Mouse (Mus musculus): ENCODE data around the gene H2afz. TPM values are rescaled to one million over a fixed set of nuclear protein-coding genes. Genes with fewer than 3 reads are reported as not detected.

The H2afz gene
- polyA plus RNA-seq, 1 experiment from 2014 or later: 676 TPM

GRCm38 (mm10) chr3:137867133-137867436 is 2.8 kb downstream of the H2afz start:
- ATAC-seq (no peak), DNase-seq (no peak)
- H3K27me3 ChIP-seq (ENCODE audit: insufficient read depth, low read length): no peaks in the 10 kb centered on the region
- H3K9ac ChIP-seq (replicated peaks): peak overlapping the region; percentile 94
- 6% methylated on average over 2 of the region's 2 CpGs for WGBS (ENCODE audit: insufficient replicate concordance)
- TF ChIP-seq CTCF (IDR thresholded peaks at IDR 0.05; ENCODE audit: low read depth) (no peak), EP300 (IDR thresholded peaks at IDR 0.05; ENCODE audit: low read depth) (no peak)
- peak overlapping the region; percentile 95 for H3K27ac ChIP-seq (ENCODE audit: low read depth)
- H3K9me3 ChIP-seq (ENCODE audit: low read length): no peaks in the 10 kb centered on the region
- H3K4me1 ChIP-seq (ENCODE audit: insufficient read depth): peaks cover 24% of the 10 kb centered on the region
- H3K4me2 ChIP-seq (ENCODE audit: low read depth, low read length): peak overlapping the region; percentile 99
- peak overlapping the region; percentile 73 for H3K4me3 ChIP-seq (ENCODE audit: low read depth, low read length)
- H3K36me3 ChIP-seq (replicated peaks; ENCODE audit: insufficient read depth, low read length): peaks cover 8% of the 10 kb centered on the region

- ATAC-seq (peak; percentile 43), DNase-seq (peak; percentile 76)
- Histone ChIP-seq H3K9ac (replicated peaks) (peak within 1 kb of the TSS; percentile 94), H3K9me3 (ENCODE audit: low read length) (no peaks in the 10 kb centered on the region), H3K4me3 (ENCODE audit: low read depth, low read length) (peak within 1 kb of the TSS; percentile 73), H3K36me3 (replicated peaks; ENCODE audit: insufficient read depth, low read length) (peaks cover 8% of the 10 kb centered on the region), H3K4me2 (ENCODE audit: low read depth, low read length) (peak within 1 kb of the TSS; percentile 99), H3K4me1 (ENCODE audit: insufficient read depth) (peaks cover 24% of the 10 kb centered on the region), H3K27ac (ENCODE audit: low read depth) (peak within 1 kb of the TSS; percentile 95), H3K27me3 (ENCODE audit: insufficient read depth, low read length) (no peaks in the 10 kb centered on the region)
- TF ChIP-seq CTCF (IDR thresholded peaks at IDR 0.05; ENCODE audit: low read depth) (no peak), EP300 (IDR thresholded peaks at IDR 0.05; ENCODE audit: low read depth) (no peak)
- under 1% methylated on average over 84 of the region's 94 CpGs for WGBS (ENCODE audit: insufficient replicate concordance)
Measured at GRCm38 (mm10) chr3:137867437-137868093, 3.3 kb downstream of the H2afz start, which contains the start of gene Dnajb14. Gene Dnajb14 (plus strand): TSS chr3:137867675.

- peak overlapping the region; percentile 94 for H3K9ac ChIP-seq (replicated peaks)
- H3K4me2 ChIP-seq (ENCODE audit: low read depth, low read length): peak overlapping the region; percentile 99
- H3K4me3 ChIP-seq (ENCODE audit: low read depth, low read length): peak overlapping the region; percentile 73
- H3K4me1 ChIP-seq (ENCODE audit: insufficient read depth): peaks cover 23% of the 10 kb centered on the region
- WGBS (ENCODE audit: insufficient replicate concordance): 3% methylated on average over 26 of the region's 26 CpGs
- H3K36me3 ChIP-seq (replicated peaks; ENCODE audit: insufficient read depth, low read length): peaks cover 8% of the 10 kb centered on the region
- ATAC-seq: no peak; the same call in 1 of the 2 replicates
- no peaks in the 10 kb centered on the region for H3K9me3 ChIP-seq (ENCODE audit: low read length)
- no peaks in the 10 kb centered on the region for H3K27me3 ChIP-seq (ENCODE audit: insufficient read depth, low read length)
- peak overlapping the region; percentile 95 for H3K27ac ChIP-seq (ENCODE audit: low read depth)
- no peak for DNase-seq
- TF ChIP-seq CTCF (IDR thresholded peaks at IDR 0.05; ENCODE audit: low read depth): no peak
- no peak for TF ChIP-seq EP300 (IDR thresholded peaks at IDR 0.05; ENCODE audit: low read depth)
Measured at GRCm38 (mm10) chr3:137868094-137868913, 4.0 kb downstream of the H2afz start.

- no peaks in the 10 kb centered on the region for H3K27me3 ChIP-seq (ENCODE audit: insufficient read depth, low read length)
- peaks cover 17% of the 10 kb centered on the region for H3K4me1 ChIP-seq (ENCODE audit: insufficient read depth)
- no peak for DNase-seq
- H3K4me2 ChIP-seq (ENCODE audit: low read depth, low read length): no peak overlapping the region
- no peak for ATAC-seq
- no peak overlapping the region for H3K27ac ChIP-seq (ENCODE audit: low read depth)
- H3K36me3 ChIP-seq (replicated peaks; ENCODE audit: insufficient read depth, low read length): peaks cover 8% of the 10 kb centered on the region
- H3K4me3 ChIP-seq (ENCODE audit: low read depth, low read length): no peak overlapping the region
- H3K9me3 ChIP-seq (ENCODE audit: low read length): no peaks in the 10 kb centered on the region
- no peak overlapping the region for H3K9ac ChIP-seq (replicated peaks)
- TF ChIP-seq CTCF (IDR thresholded peaks at IDR 0.05; ENCODE audit: low read depth) (no peak), EP300 (IDR thresholded peaks at IDR 0.05; ENCODE audit: low read depth) (no peak)
- 92% methylated on average over 9 of the region's 9 CpGs for WGBS (ENCODE audit: insufficient replicate concordance)
Measured at GRCm38 (mm10) chr3:137869395-137869794, 5.1 kb downstream of the H2afz start.

- Histone ChIP-seq H3K9ac (replicated peaks) (no peak overlapping the region), H3K4me1 (ENCODE audit: insufficient read depth) (peaks cover 10% of the 10 kb centered on the region), H3K36me3 (replicated peaks; ENCODE audit: insufficient read depth, low read length) (no peaks in the 10 kb centered on the region), H3K4me3 (ENCODE audit: low read depth, low read length) (no peak overlapping the region), H3K27ac (ENCODE audit: low read depth) (0 out of 2 replicates have a peak overlapping the region, but pooled peaks have one; percentile 11), H3K4me2 (ENCODE audit: low read depth, low read length) (no peak overlapping the region), H3K27me3 (ENCODE audit: insufficient read depth, low read length) (no peaks in the 10 kb centered on the region), H3K9me3 (ENCODE audit: low read length) (no peaks in the 10 kb centered on the region)
- 25% methylated on average over 3 of the region's 3 CpGs for WGBS (ENCODE audit: insufficient replicate concordance)
- no peak for ATAC-seq
- TF ChIP-seq EP300 (IDR thresholded peaks at IDR 0.05; ENCODE audit: low read depth): no peak
- no peak for TF ChIP-seq CTCF (IDR thresholded peaks at IDR 0.05; ENCODE audit: low read depth)
- no peak for DNase-seq
Measured at GRCm38 (mm10) chr3:137879313-137879712, 15.0 kb downstream of the H2afz start.

GRCm38 (mm10) chr3:137880109-137880748 is 15.9 kb downstream of the H2afz start:
- H3K9ac ChIP-seq (replicated peaks): no peak overlapping the region
- no peaks in the 10 kb centered on the region for H3K27me3 ChIP-seq (ENCODE audit: insufficient read depth, low read length)
- H3K4me2 ChIP-seq (ENCODE audit: low read depth, low read length): no peak overlapping the region
- H3K4me1 ChIP-seq (ENCODE audit: insufficient read depth): peaks cover 10% of the 10 kb centered on the region
- TF ChIP-seq EP300 (IDR thresholded peaks at IDR 0.05; ENCODE audit: low read depth) (no peak), CTCF (IDR thresholded peaks at IDR 0.05; ENCODE audit: low read depth) (no peak)
- no peaks in the 10 kb centered on the region for H3K36me3 ChIP-seq (replicated peaks; ENCODE audit: insufficient read depth, low read length)
- no peak overlapping the region for H3K4me3 ChIP-seq (ENCODE audit: low read depth, low read length)
- H3K27ac ChIP-seq (ENCODE audit: low read depth): 0 out of 2 replicates have a peak overlapping the region, but pooled peaks have one; percentile 11
- WGBS (ENCODE audit: insufficient replicate concordance): 64% methylated on average over 4 of the region's 4 CpGs
- no peaks in the 10 kb centered on the region for H3K9me3 ChIP-seq (ENCODE audit: low read length)
- no peak for DNase-seq
- no peak for ATAC-seq
